Mouse (Mus musculus) lung, embryonic 15.5 days (tissue): ENCODE measurements around the gene Tmem132c. TPM values are rescaled to one million over a fixed set of nuclear protein-coding genes. Genes with fewer than 3 reads are reported as not detected.

Source experiments
- ATAC-seq: fragments of 200-750 bp; cut with Nextera tagmentation; 2 replicates; pipeline ENCODE4 v1.8.0; 2017; ENCODE audit warnings: moderate number of reproducible peaks, borderline replicate concordance; ENCODE audit not compliant: low FRiP score, low TSS enrichment; ENCODE audit errors: extremely low read depth
- H3K27ac ChIP-seq: fragments of 300-500 bp; sonication (generic); 2 replicates; pipeline ENCODE4 v1.5.1; 2015; ENCODE audit warnings: moderate library complexity, mild to moderate bottlenecking, inconsistent platforms
- H3K27me3 ChIP-seq: fragments of 300-500 bp; sonication (generic); 2 replicates; pipeline ENCODE4 v1.6.1; 2015; ENCODE audit warnings: inconsistent platforms
- H3K36me3 ChIP-seq: fragments of 300-500 bp; sonication (generic); 2 replicates; pipeline ENCODE4 v1.6.1; 2015; ENCODE audit warnings: inconsistent platforms
- H3K4me1 ChIP-seq: fragments of 300-500 bp; sonication (generic); 2 replicates; pipeline ENCODE4 v1.6.1; 2015; ENCODE audit warnings: inconsistent platforms
- H3K4me2 ChIP-seq: fragments of 300-500 bp; sonication (generic); 2 replicates; pipeline ENCODE4 v1.6.1; 2015; ENCODE audit warnings: inconsistent platforms, mild to moderate bottlenecking, moderate library complexity
- H3K4me3 ChIP-seq: fragments of 300-500 bp; sonication (generic); 2 replicates; pipeline ENCODE4 v1.5.1; 2015; ENCODE audit warnings: mild to moderate bottlenecking, inconsistent platforms
- H3K9ac ChIP-seq: fragments of 300-500 bp; sonication (generic); 2 replicates; pipeline ENCODE4 v1.6.1; 2015; ENCODE audit warnings: inconsistent platforms
- H3K9me3 ChIP-seq: fragments of 300-500 bp; sonication (generic); 2 replicates; pipeline ENCODE4 v1.6.1; 2016; ENCODE audit warnings: inconsistent platforms
- WGBS: fragments of 180-500 bp; shearing (Covaris S2); methylation state at CpG from one replicate; pipeline ENCODE4 v1.1.7; 2015; 5-methylcytosine and 5-hydroxymethylcytosine counted together
- polyA plus RNA-seq: library from polyadenylated mRNA; unstranded; fragments of >200 nt; fragmentation: Nextera tagmentation; extraction: Ambion mirVana; gene quantifications from 2 replicates; pipeline ENCODE4 v1.2.1, GENCODE M21; 2015

Gene Tmem132c
- polyA plus RNA-seq, 1 experiment from 2014 or later = 18.3 TPM

- Histone ChIP-seq H3K36me3 (no peaks in the 10 kb centered on the region), H3K27me3 (no peaks in the 10 kb centered on the region), H3K9ac (no peak overlapping the region), H3K27ac (no peak overlapping the region), H3K4me3 (no peak overlapping the region), H3K4me2 (no peak overlapping the region), H3K9me3 (no peaks in the 10 kb centered on the region), H3K4me1 (peaks cover 24% of the 10 kb centered on the region)
- WGBS = 73% methylated on average over 9 of the region's 9 CpGs
- ATAC-seq = no peak
These were observed 239.3 kb downstream of the Tmem132c start for GRCm38 (mm10) chr5:127480931-127481330.

GRCm38 (mm10) chr5:127481416-127481815, 239.8 kb downstream of the Tmem132c start:
- no peaks in the 10 kb centered on the region for H3K27me3 ChIP-seq
- H3K9ac ChIP-seq = no peak overlapping the region
- ATAC-seq = no peak
- no peaks in the 10 kb centered on the region for H3K9me3 ChIP-seq
- H3K4me2 ChIP-seq = no peak overlapping the region
- peaks cover 24% of the 10 kb centered on the region for H3K4me1 ChIP-seq
- H3K4me3 ChIP-seq = no peak overlapping the region
- H3K27ac ChIP-seq = no peak overlapping the region
- WGBS = 26% methylated on average over 5 of the region's 5 CpGs
- H3K36me3 ChIP-seq = no peaks in the 10 kb centered on the region

GRCm38 (mm10) chr5:127482342-127482741, 240.7 kb downstream of the Tmem132c start:
- Histone ChIP-seq H3K4me3 (no peak overlapping the region), H3K4me2 (no peak overlapping the region), H3K27ac (no peak overlapping the region), H3K4me1 (peaks cover 27% of the 10 kb centered on the region), H3K9ac (no peak overlapping the region), H3K36me3 (no peaks in the 10 kb centered on the region), H3K27me3 (no peaks in the 10 kb centered on the region), H3K9me3 (no peaks in the 10 kb centered on the region)
- 84% methylated on average over 3 of the region's 3 CpGs for WGBS
- ATAC-seq = no peak

- WGBS = 37% methylated on average over 8 of the region's 8 CpGs
- Histone ChIP-seq H3K36me3 (no peaks in the 10 kb centered on the region), H3K27me3 (no peaks in the 10 kb centered on the region), H3K9ac (no peak overlapping the region), H3K9me3 (no peaks in the 10 kb centered on the region), H3K4me1 (peaks cover 33% of the 10 kb centered on the region), H3K4me2 (peak overlapping the region; percentile 36; the same call in 1 of the 2 replicates), H3K4me3 (no peak overlapping the region), H3K27ac (peak overlapping the region; percentile 79)
- ATAC-seq = peak; percentile 39; the same call in 1 of the 2 replicates
These were observed 242.5 kb downstream of the Tmem132c start for GRCm38 (mm10) chr5:127483955-127484659.

GRCm38 (mm10) chr5:127484813-127485486, 243.3 kb downstream of the Tmem132c start:
- no peak for ATAC-seq
- no peak overlapping the region for H3K4me3 ChIP-seq
- peak overlapping the region; percentile 36 for H3K4me2 ChIP-seq
- WGBS = 35% methylated on average over 13 of the region's 13 CpGs
- peak overlapping the region; percentile 79 for H3K27ac ChIP-seq
- H3K27me3 ChIP-seq = no peaks in the 10 kb centered on the region
- H3K9me3 ChIP-seq = no peaks in the 10 kb centered on the region
- peaks cover 33% of the 10 kb centered on the region for H3K4me1 ChIP-seq
- no peak overlapping the region for H3K9ac ChIP-seq
- H3K36me3 ChIP-seq = no peaks in the 10 kb centered on the region

GRCm38 (mm10) chr5:127487190-127487589, 245.6 kb downstream of the Tmem132c start:
- Histone ChIP-seq H3K4me3 (no peak overlapping the region), H3K9ac (no peak overlapping the region), H3K27me3 (no peaks in the 10 kb centered on the region), H3K9me3 (no peaks in the 10 kb centered on the region), H3K36me3 (no peaks in the 10 kb centered on the region), H3K4me1 (peaks cover 33% of the 10 kb centered on the region), H3K4me2 (no peak overlapping the region), H3K27ac (no peak overlapping the region)
- no peak for ATAC-seq
- WGBS = 84% methylated on average over 6 of the region's 6 CpGs

GRCm38 (mm10) chr5:127488666-127489065, 247.1 kb downstream of the Tmem132c start:
- no peak overlapping the region for H3K9ac ChIP-seq
- no peaks in the 10 kb centered on the region for H3K36me3 ChIP-seq
- H3K9me3 ChIP-seq = no peaks in the 10 kb centered on the region
- H3K4me3 ChIP-seq = no peak overlapping the region
- WGBS = 44% methylated on average over 13 of the region's 13 CpGs
- H3K27ac ChIP-seq = peak overlapping the region; percentile 47; the same call in 1 of the 2 replicates
- H3K4me1 ChIP-seq = peaks cover 28% of the 10 kb centered on the region
- peak; percentile 28; the same call in 1 of the 2 replicates for ATAC-seq
- no peaks in the 10 kb centered on the region for H3K27me3 ChIP-seq
- H3K4me2 ChIP-seq = no peak overlapping the region

- H3K4me1 ChIP-seq = peaks cover 11% of the 10 kb centered on the region
- no peak for ATAC-seq
- no peak overlapping the region for H3K9ac ChIP-seq
- no peaks in the 10 kb centered on the region for H3K27me3 ChIP-seq
- H3K36me3 ChIP-seq = no peaks in the 10 kb centered on the region
- no peak overlapping the region for H3K4me3 ChIP-seq
- H3K4me2 ChIP-seq = no peak overlapping the region
- H3K9me3 ChIP-seq = no peaks in the 10 kb centered on the region
- 84% methylated on average over 3 of the region's 3 CpGs for WGBS
- no peak overlapping the region for H3K27ac ChIP-seq
These were observed 250.1 kb downstream of the Tmem132c start for GRCm38 (mm10) chr5:127491724-127492123.

- H3K36me3 ChIP-seq = no peaks in the 10 kb centered on the region
- no peak overlapping the region for H3K9ac ChIP-seq
- no peaks in the 10 kb centered on the region for H3K9me3 ChIP-seq
- no peak overlapping the region for H3K4me3 ChIP-seq
- no peaks in the 10 kb centered on the region for H3K27me3 ChIP-seq
- H3K27ac ChIP-seq = peak overlapping the region; percentile 8; the same call in 1 of the 2 replicates
- H3K4me2 ChIP-seq = no peak overlapping the region
- no peak for ATAC-seq
- peaks cover 15% of the 10 kb centered on the region for H3K4me1 ChIP-seq
- 30% methylated on average over 7 of the region's 7 CpGs for WGBS
These were observed 255.3 kb downstream of the Tmem132c start for GRCm38 (mm10) chr5:127496895-127497294.

GRCm38 (mm10) chr5:127499151-127499827, 257.7 kb downstream of the Tmem132c start:
- Histone ChIP-seq H3K4me2 (no peak overlapping the region), H3K9me3 (no peaks in the 10 kb centered on the region), H3K4me3 (no peak overlapping the region), H3K36me3 (no peaks in the 10 kb centered on the region), H3K4me1 (peaks cover 15% of the 10 kb centered on the region), H3K9ac (no peak overlapping the region), H3K27ac (no peak overlapping the region), H3K27me3 (no peaks in the 10 kb centered on the region)
- 44% methylated on average over 12 of the region's 12 CpGs for WGBS
- no peak for ATAC-seq

GRCm38 (mm10) chr5:127502838-127503237, 261.2 kb downstream of the Tmem132c start:
- WGBS = 26% methylated on average over 7 of the region's 7 CpGs

GRCm38 (mm10) chr5:127505697-127506096, 264.1 kb downstream of the Tmem132c start:
- Histone ChIP-seq H3K9ac (no peak overlapping the region), H3K4me3 (no peak overlapping the region), H3K27ac (no peak overlapping the region), H3K36me3 (no peaks in the 10 kb centered on the region), H3K9me3 (no peaks in the 10 kb centered on the region), H3K4me2 (no peak overlapping the region), H3K27me3 (no peaks in the 10 kb centered on the region), H3K4me1 (no peaks in the 10 kb centered on the region)
- 0 out of 2 replicates have a peak, but pooled peaks have one; percentile 55 for ATAC-seq
- WGBS = 73% methylated on average over 6 of the region's 6 CpGs

More at GRCm38 (mm10) chr5:127502838-127503237, 261.2 kb downstream of the Tmem132c start:
- no peak overlapping the region for H3K9ac ChIP-seq
- no peaks in the 10 kb centered on the region for H3K27me3 ChIP-seq
- H3K27ac ChIP-seq = no peak overlapping the region
- H3K4me2 ChIP-seq = no peak overlapping the region
- H3K4me3 ChIP-seq = no peak overlapping the region
- H3K36me3 ChIP-seq = no peaks in the 10 kb centered on the region
- no peaks in the 10 kb centered on the region for H3K9me3 ChIP-seq
- H3K4me1 ChIP-seq = peaks cover 11% of the 10 kb centered on the region
- ATAC-seq = no peak
